Mouse (Mus musculus) ES-E14 (cell line): Measurements from ENCODE around the gene Tasp1.

Experiments used
- CHD2 ChIP-seq: IDR thresholded peaks from 2 replicates; pipeline ENCODE4 v1.6.1; 2014; ENCODE audit warnings: mild to moderate bottlenecking, low read depth, low read length, inconsistent platforms
- HCFC1 ChIP-seq: IDR thresholded peaks from 2 replicates; pipeline ENCODE4 v1.6.1; 2012; ENCODE audit warnings: low read length, inconsistent platforms, borderline replicate concordance; ENCODE audit not compliant: insufficient read depth
- MAFK ChIP-seq: IDR thresholded peaks from 2 replicates; pipeline ENCODE4 v1.6.1; 2014; ENCODE audit warnings: mild to moderate bottlenecking, low read depth, low read length, inconsistent platforms; ENCODE audit not compliant: insufficient read depth
- ZC3H11A ChIP-seq: IDR thresholded peaks from 2 replicates; pipeline ENCODE4 v1.6.1; 2012; ENCODE audit warnings: low read depth, mild to moderate bottlenecking, inconsistent platforms, low read length, borderline replicate concordance
- ZNF384 ChIP-seq: IDR thresholded peaks from 2 replicates; pipeline ENCODE4 v1.6.1; 2012; ENCODE audit warnings: low read depth, low read length, inconsistent platforms

DNA sequence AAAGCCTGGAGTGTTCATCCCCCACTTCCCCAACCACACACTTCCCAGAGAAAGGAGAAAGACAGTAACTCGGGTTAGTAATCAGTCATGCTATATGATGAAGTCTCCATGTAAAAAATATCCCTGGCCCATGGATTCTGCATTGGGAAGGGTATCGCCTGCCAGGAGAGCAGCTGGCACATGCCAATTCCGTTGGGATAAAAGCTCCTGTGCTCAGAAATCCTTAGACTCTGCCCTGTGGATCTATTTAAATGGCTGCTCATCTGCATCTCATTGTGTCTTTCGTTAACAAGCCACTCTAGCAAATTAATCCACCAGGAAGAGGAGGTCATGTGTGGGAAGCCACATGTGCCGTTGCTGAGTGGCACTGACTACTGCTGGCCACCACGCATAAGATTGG, 258.7 kb downstream of the Tasp1 start:
- no peak for TF ChIP-seq CHD2
- no peak for TF ChIP-seq HCFC1
- no peak for TF ChIP-seq MAFK
- TF ChIP-seq ZNF384 = no peak
- TF ChIP-seq ZC3H11A = no peak
